Mouse (Mus musculus): ENCODE data around the gene Gm37596.
"Not testable (repeated sequence)": the region's sequence is repeated elsewhere in the genome, so short reads cannot be mapped to it uniquely, and the experiment has no call there.

Gm37596 gene

DNA sequence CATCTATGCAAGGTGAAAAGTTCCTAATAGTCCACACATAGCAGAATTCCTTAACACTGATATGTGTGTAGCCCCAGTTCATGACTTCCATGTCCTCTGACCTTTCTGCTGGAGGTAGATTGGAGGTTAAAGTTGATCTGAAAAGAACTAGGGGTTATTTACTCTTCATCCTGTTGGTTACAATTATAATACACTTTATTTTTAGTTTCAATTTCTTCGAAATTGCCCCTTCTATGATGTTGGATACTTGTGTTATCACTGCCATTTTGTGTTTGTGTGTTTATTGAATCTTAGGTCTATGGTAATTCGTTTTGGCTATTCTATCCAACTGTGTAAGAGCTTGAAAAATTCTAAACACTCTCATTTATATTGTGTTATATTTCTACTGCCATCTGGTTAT lies at the start of gene Gm37596:
Gene Gm37596, minus strand, starts transcription at position 101 of the 400 bp plus-strand sequence.
- not testable (repeated sequence) for DNase-seq (ENCODE audit: low spot score)

DNA sequence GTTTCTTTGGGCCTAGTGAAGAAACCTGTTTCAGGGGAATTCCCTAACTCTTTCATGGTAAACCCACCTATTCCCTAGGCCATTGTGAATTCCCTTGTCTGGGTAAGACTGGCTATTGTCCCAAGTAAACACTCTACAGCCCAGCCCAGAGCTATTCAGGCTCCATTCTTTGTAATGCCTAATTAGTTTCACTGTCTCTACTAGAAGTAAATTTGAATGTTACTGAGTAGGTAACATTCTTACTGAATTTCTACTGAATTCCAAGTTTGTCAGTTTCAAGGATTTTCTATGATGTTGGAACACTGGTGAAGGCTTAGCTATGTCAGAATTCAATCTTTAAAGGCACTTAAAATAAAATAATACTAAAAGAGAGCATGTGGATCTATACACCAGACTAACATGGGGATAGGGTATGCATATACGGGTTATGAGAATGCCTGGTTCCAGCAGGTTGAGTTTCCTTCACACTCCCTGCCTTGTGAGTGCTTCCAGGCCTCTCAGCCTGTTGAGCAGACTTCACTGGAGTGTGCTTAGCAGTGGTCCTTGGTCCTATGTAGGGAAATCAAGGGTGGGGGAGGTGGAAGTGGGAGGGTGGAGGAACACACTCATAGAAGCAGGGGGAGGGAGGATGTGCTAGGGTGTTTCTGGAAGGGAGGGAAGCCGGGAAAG lies 16.2 kb upstream of the Gm37596 start:
- not testable (repeated sequence) for DNase-seq (ENCODE audit: low spot score)

DNA sequence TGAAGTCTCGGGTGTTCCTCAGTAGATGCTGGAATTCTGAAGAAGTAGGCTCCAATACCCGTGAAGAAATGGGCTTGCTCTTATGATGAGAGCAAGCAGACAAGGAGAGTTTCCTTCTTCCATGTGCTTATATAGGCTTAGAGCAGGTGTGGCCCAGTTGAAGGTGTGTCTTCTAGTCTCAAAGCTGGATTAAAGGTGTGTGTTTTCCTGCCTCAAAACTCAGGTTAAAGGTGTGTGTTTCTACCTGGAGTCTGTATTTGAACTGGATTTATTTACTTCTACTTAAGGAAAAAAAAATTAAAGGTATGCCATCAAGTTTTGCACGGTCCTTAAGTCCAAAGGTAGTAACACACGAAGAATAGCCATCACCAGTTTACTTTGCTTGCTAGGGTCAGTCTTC lies 16.7 kb downstream of the Gm37596 start, which contains the start of gene Tdpoz1:
Gene Tdpoz1, minus strand, starts transcription at position 101 of the 400 bp plus-strand sequence.
- DNase-seq (ENCODE audit: low spot score), result not testable (repeated sequence)

DNA sequence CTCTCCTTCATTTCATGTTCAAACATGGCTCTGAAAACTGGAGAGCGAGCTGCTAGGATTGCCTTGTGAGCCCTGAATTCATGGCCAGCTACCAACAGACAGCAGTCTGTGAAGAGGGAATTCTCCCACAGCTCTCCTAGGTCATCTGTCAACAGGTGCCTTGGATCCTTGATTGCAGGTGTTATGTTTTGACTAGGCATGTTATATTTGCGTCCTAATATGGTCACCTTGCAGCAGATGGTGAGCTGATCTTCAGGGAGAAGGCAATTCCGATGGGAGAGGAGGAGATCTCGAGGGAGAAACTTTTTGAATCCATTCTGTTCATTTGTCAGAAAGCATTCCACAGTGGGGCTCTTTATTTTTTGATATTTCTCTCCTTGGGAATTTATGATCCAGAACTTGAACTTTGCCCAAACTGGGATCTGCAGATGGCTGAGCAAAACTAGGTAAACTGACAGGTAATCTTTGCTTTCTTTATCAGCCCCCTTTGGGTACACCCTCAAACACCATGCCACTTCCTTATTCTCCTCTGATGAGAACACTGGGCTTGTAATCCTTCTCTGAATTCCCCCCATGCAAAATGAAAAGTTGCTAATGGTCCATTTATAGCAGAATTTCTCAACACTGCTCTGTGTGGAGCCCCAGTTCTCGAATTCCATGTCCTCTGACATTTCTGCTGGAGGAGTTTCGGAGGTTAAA lies 21.9 kb downstream of the Gm37596 start:
- DNase-seq (ENCODE audit: low spot score), result not testable (repeated sequence)

DNA sequence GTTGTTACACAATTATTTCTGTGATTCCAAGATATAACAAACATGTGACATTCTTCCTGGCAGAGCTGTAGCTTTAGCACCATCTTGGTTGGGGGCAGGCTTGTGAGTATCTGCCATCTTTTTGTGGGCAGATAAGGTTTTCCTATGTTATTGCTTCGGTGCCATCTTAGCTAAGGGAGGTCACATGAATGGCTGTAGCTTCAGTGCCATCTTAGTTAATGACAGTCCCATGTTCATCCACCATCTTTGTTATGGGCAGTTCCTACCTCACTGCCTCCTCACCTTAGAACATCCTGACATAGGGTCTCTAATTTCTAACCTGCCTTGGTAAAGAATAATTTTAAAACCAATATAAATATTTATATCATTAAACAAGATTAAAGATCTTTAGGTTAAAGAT lies 38.6 kb downstream of the Gm37596 start:
- DNase-seq (ENCODE audit: low spot score), result no peak

DNA sequence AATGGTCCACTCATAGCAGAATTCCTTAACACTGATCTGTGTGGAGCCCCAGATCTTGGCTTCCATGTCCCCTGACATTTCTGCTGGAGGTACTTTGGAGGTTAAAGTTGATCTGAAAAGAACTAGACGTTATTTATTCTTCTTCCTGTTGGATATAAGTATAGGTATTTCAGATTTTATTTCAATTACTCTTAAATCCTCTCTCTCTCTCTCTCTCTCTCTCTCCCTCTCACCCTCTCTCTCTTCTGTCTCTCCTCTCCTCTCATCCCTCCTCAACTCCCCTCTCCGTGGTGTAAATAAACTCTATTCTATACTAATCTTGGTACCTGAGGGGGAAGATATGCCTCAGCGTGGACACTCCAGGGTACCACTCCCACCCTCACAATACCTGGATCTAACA lies 40.3 kb downstream of the Gm37596 start, which contains the start of gene Tdpoz2:
Gene Tdpoz2, minus strand, starts transcription at position 101 of the 400 bp plus-strand sequence.
- DNase-seq (ENCODE audit: low spot score), result no peak
